Mouse (Mus musculus) naive thymus-derived CD4-positive, alpha-beta T cell, adult 2 months (primary cell): ENCODE measurements around the gene Arid1b.
A peak's percentile ranks its signal among the peaks of the same experiment; 100 is the strongest.

Experiments
- DNase-seq: peaks from one replicate; pipeline ENCODE4 v3.0.0-alpha.2; 2011; ENCODE audit warnings: low read depth

Arid1b gene

DNA sequence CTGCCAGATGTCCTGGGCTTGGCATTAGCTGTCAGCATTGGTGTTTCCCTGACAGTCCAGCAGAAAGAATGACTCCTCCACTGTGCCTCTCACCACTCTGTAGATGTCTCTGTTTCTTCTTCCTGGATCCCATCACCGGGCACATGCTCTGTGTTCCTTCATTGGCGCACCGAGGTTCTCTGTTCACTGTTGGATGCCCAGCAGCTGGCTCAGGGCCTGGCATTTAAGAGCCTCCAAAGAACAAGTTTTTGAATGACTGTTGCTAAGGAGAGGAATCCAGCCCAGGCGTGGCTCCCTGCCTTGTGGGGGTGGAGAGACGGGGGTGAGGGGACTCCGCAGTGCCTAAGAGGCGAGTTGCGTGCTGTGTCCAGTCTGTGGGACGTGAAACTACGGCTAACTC is 290.7 kb downstream of the Arid1b start:
- DNase-seq, result no peak

GRCm38 (mm10) chr17:5285877-5286440 is 291.8 kb downstream of the Arid1b start:
- no peak for DNase-seq

GRCm38 (mm10) chr17:5286571-5287209 is 292.6 kb downstream of the Arid1b start:
- DNase-seq, result no peak

GRCm38 (mm10) chr17:5287210-5287591 is 293.1 kb downstream of the Arid1b start:
- DNase-seq, result no peak

DNA sequence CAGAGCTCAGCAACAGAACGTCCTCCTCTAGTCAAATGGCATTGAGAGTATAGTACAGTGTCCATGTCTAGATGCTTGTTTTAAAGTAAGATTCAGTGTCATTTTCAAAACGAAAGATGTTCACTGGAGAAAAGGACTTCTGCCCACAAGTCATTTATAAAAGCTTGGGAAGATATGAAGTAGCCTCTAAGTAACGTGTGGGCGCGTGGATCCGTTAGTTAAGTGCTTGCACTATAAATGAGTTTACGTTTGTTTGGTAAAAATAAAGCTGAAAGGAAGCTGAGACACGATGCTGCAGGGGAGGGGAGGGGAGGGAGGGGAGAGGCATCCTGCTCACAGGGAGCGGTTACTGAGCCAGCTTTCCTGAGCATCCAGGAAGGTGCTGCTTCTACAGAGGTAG is 293.5 kb downstream of the Arid1b start:
- no peak for DNase-seq

GRCm38 (mm10) chr17:5293653-5294584 is 299.8 kb downstream of the Arid1b start:
- DNase-seq, result no peak

DNA sequence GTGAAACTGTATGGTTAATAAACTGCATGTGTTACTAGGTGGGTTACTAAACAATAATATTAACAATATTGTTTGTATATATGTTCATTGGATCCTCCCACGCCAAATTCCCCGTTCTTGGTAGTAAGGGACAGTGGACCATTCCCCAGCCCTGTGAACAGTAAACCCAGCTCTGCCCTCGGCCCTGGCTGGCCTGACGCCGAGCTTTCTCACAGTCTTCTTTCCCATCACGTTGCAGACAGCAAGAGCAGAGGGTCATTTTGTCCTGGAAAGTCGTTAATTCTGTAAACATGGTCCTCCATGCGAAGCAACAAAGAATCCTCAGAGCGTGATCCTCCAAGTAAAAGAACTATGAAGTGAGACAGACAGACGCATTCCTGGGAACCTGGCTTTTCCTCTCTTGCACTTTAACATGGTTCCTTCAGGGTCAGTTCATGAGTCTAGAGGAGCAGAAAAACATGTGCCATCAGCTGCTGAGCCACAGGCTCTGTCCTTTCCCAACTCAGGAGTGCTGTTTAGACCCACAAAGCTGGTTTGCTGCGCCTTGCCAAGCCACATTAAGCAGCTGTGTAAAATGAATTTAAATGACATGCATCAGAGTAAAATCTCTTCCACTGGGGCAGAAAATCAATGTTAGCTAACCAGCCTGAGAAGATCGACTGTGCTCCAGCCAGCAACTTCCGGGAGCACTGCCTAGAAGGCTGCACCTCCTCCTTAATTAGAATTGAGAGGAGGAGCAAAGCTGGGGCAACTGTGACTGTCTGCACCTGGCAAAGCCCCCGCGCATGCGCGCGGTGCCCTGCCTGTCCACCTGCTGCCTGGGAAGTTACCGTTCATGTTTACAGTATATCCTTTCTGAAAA is 301.2 kb downstream of the Arid1b start:
- DNase-seq, result peak; percentile 88

- no peak for DNase-seq
These were observed 301.8 kb downstream of the Arid1b start for GRCm38 (mm10) chr17:5295948-5296262.

DNA sequence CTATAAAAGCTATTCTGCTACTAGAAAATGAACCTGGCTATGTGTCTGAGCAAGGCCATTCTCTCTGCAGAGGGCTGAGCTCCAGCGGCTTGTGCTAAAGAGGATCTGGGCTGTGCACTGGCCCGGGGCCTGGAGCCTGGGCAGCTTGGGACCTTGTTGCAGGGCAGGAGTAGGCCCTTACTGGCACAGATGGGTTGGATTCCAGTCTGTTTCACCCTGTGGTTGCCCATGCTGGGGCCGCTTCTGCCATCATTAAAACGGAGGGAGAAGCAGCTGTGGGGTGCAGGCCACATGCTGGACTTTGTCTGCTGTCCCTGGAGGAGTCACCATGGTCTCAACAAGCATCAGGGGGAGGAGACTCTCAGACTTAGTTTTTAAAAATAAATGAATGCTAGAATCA is 303.4 kb downstream of the Arid1b start:
- DNase-seq, result no peak

- no peak for DNase-seq
These were observed 303.9 kb downstream of the Arid1b start for GRCm38 (mm10) chr17:5297984-5298383.

- DNase-seq, result no peak
These were observed 304.9 kb downstream of the Arid1b start for GRCm38 (mm10) chr17:5298891-5299559.

DNA sequence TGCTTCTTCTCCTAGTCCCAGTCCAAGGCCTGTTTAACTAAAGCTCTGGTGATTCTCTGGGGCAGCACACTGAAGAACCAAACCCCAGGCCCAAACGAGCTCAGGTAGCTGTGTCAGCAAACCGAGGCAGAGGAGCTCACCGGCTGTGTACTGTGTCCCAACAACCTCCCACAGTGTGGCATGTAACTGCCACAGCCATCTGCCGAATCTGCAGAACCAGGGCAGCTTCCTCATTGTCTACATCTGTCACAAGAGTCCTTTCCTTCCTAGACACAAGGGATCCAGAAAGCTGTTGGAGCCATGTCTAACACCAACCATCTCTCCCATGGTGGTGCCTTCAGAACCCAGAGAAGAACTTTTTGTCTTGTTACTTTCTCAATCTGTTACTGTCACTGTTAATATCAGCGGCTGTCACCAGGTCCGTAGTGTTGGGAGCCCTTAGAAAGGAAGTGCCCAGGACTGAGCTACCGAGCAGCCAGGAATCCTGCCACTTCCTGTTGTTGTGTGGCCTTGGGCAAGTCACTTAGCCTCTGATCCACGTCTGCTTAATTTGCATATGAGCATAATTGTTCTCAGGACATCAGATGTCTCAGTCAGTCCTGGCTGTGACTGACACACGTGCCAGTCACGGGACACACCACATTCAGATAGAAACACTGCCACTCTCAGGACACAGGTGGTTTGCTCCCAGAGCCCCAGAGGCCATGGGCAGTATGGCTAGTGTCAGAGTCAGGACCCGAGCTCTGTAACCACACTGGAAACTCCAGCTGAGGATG is 309.0 kb downstream of the Arid1b start:
- peak; percentile 54 for DNase-seq

- DNase-seq, result no peak
These were observed 311.8 kb downstream of the Arid1b start for GRCm38 (mm10) chr17:5305783-5306477.

DNA sequence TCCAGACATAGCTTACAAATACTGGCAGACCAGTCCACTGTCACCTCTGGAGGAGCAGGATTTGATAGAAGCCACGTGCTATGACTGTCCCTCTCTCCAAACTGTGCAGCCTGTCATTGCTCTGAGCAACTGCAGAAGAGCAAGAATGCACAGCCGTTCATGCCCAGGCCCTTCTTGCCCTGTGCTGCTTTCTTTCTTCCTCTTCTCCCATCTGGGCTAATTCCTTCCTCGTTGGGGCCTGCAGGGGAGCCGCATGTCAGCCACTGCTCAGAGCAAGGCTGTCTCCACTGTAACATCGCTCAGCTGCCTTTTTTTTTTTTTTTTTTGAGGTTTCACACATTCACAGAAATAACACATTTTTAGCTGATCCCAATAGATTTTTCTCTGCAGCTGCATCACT is 315.8 kb downstream of the Arid1b start:
- DNase-seq, result no peak

DNA sequence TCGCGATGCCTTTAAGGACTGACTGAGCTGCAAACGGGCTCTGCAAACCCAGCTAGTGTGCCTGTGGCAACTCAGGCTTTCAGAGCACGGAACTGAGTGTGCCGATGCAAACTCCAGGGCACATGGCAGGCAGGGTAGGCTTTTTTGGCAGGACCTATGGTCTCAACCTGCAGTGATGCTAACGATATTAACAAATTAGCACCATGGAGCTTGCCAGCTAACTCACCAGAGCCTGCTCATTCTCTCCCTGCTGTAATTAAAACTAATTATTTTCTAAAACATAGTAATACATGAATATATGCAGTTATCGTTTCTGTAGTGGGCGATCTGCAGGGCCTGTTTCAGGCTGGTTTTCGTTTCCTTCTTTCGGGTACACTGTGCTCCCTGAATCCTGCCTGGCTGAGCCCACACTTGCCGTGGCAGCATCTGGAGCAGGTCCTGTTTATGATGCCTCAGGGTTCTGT is 316.3 kb downstream of the Arid1b start:
- DNase-seq, result no peak

- no peak for DNase-seq
These were observed 316.9 kb downstream of the Arid1b start for GRCm38 (mm10) chr17:5311062-5311461.

DNA sequence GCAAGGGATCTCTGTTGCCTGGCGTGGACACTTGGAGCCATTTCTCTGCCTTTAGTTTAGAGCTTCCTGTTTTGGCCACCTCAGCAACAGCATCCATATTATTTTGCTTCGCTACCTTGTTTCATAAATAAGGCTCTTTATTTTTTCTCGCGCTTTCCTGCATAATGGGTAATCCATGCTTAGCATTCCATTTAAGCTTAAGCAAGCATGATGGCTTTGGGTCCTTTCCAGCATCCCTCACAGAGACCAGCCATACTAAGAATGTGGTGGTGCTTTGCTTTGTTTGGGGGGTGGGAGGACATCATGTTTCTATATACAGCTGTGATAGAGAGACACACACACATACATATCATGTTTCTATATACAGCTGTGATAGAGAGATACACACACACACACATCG is 318.2 kb downstream of the Arid1b start:
- no peak for DNase-seq

DNA sequence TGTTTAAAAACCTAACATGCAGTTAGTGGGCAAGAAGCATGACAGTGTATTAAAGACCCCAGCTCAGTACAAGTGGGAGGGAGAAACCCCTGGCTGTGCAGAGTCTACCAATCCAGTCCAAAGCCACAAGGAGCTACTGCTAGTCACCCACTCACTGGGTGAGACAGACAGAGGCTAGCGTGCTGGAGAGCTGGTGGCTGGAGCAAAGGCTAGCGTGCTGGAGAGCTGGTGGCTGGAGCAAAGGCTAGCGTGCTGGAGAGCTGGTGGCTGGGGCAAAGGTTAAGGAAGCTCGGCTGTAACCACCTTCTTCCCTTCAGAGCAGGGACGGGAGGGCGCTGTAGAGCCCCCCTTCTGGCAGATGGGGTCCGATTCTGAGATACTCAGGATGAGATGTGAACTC is 320.6 kb downstream of the Arid1b start:
- DNase-seq, result no peak

DNA sequence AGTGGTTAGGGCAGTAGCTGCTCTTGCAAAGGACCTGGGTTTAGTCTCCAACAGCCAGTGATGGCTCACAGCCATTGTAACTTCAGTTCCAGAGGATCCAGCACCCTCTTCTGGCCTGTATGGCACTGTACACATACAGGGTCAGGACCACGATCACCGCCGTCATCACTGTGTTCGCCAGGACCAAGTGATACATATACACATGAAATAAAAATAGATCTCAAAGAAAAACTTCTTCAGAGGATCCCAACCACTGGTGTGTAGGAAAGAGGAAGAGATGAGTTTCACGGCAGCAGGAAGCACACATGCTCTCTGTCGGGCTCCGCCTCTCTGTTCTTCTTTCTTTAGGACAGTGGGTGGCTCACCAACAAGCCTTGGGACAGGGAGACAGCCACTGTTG is 322.4 kb downstream of the Arid1b start:
- DNase-seq, result no peak

GRCm38 (mm10) chr17:5321589-5322225 is 327.6 kb downstream of the Arid1b start:
- DNase-seq, result no peak
